Comparison of ENCODE assay signal across 20 mouse cellular contexts in genomic region chr6:77742988-77743387, GRCm38 (mm10).
DNase-seq lines count a peak whose midpoint lies in the region; ATAC-seq and TF ChIP-seq lines count a peak whose summit lies in the region.
"Had no signal": no experiment of that assay in that cellular context is flagged by ENCODE, and none has a peak within 500 bp of the region (broad histone marks: within the 10 kb centered on the region; RNA-seq: fewer than 3 reads in every experiment).

No protein-coding gene starts in this region.

- H3K27me3 ChIP-seq in hindbrain, embryonic 10.5 days (ENCODE audit: insufficient read depth, poor library complexity, severe bottlenecking) = no peaks in the 10 kb centered on the region
- H3K27me3 ChIP-seq in hindbrain, postnatal 0 days (ENCODE audit: insufficient read depth, low read length) = no peaks in the 10 kb centered on the region
- H3K27me3 ChIP-seq in midbrain, embryonic 10.5 days (ENCODE audit: low read depth, poor library complexity, severe bottlenecking) = no peaks in the 10 kb centered on the region
- no peaks in the 10 kb centered on the region for H3K27me3 ChIP-seq in midbrain, embryonic 15.5 days (replicated peaks)
- no peaks in the 10 kb centered on the region for H3K27me3 ChIP-seq in hindbrain, embryonic 14.5 days (ENCODE audit: control insufficient read depth, insufficient read depth, low read length)
- H3K27me3 ChIP-seq: embryonic facial prominence, embryonic 15.5 days; intestine, embryonic 15.5 days; midbrain, embryonic 12.5 days had no signal

- H3K36me3 ChIP-seq in hindbrain, embryonic 10.5 days = no peaks in the 10 kb centered on the region
- H3K36me3 ChIP-seq in hindbrain, postnatal 0 days (ENCODE audit: insufficient read depth, low read length) = no peaks in the 10 kb centered on the region
- H3K36me3 ChIP-seq in midbrain, embryonic 10.5 days = no peaks in the 10 kb centered on the region
- no peaks in the 10 kb centered on the region for H3K36me3 ChIP-seq in midbrain, embryonic 15.5 days (replicated peaks)
- no peaks in the 10 kb centered on the region for H3K36me3 ChIP-seq in hindbrain, embryonic 14.5 days (replicated peaks; ENCODE audit: control insufficient read depth, insufficient read depth)
- H3K36me3 ChIP-seq: embryonic facial prominence, embryonic 15.5 days; heart, embryonic 10.5 days; intestine, embryonic 15.5 days; midbrain, embryonic 12.5 days had no signal

- TF ChIP-seq CTCF in hindbrain, postnatal 0 days (IDR thresholded peaks at IDR 0.05; ENCODE audit: low read depth) = no peak

- no peak overlapping the region for H3K4me3 ChIP-seq in hindbrain, embryonic 10.5 days
- no peak overlapping the region for H3K4me3 ChIP-seq in hindbrain, postnatal 0 days (ENCODE audit: low read length)
- H3K4me3 ChIP-seq in midbrain, embryonic 10.5 days = no peak overlapping the region
- no peak overlapping the region for H3K4me3 ChIP-seq in midbrain, embryonic 15.5 days
- H3K4me3 ChIP-seq in hindbrain, embryonic 14.5 days (replicated peaks; ENCODE audit: low read length) = no peak overlapping the region
- H3K4me3 ChIP-seq: embryonic facial prominence, embryonic 15.5 days; heart, embryonic 10.5 days; intestine, embryonic 15.5 days; layer of hippocampus, adult 2 months; midbrain, embryonic 12.5 days had no signal

- no peak for DNase-seq in hindbrain, embryonic 10.5 days (ENCODE audit: low spot score)
- no peak for DNase-seq in hindbrain, postnatal 0 days (ENCODE audit: low spot score)
- DNase-seq in midbrain, embryonic 10.5 days (ENCODE audit: low spot score) = no peak
- DNase-seq in embryo, embryonic 10.5 days (ENCODE audit: low spot score) = peak; percentile 43
- no peak for DNase-seq in hindbrain, embryonic 14.5 days (ENCODE audit: low spot score)
- no peak for DNase-seq in urinary bladder, postnatal 25 days (ENCODE audit: low spot score)
- DNase-seq in layer of hippocampus, adult 9-11 months = no peak
- DNase-seq: adrenal gland, postnatal 25 days; cerebellum, adult 9-10 months; heart, postnatal 4 days; kidney, postnatal 14 days; layer of hippocampus, postnatal 36 days; right cerebral cortex, postnatal 14 days had no signal

- ATAC-seq in hindbrain, postnatal 0 days = no peak
- ATAC-seq in midbrain, embryonic 15.5 days (replicated peaks) = no peak
- no peak for ATAC-seq in hindbrain, embryonic 14.5 days (ENCODE audit: low FRiP score)
- ATAC-seq: forebrain, embryonic 14.5 days; intestine, embryonic 15.5 days had no signal

- H3K9me3 ChIP-seq in hindbrain, embryonic 10.5 days = no peaks in the 10 kb centered on the region
- H3K9me3 ChIP-seq in hindbrain, postnatal 0 days (ENCODE audit: low read length) = no peaks in the 10 kb centered on the region
- no peaks in the 10 kb centered on the region for H3K9me3 ChIP-seq in midbrain, embryonic 10.5 days (replicated peaks)
- H3K9me3 ChIP-seq in midbrain, embryonic 15.5 days = no peaks in the 10 kb centered on the region
- H3K9me3 ChIP-seq in hindbrain, embryonic 14.5 days (ENCODE audit: control insufficient read depth, low read length) = no peaks in the 10 kb centered on the region
- H3K9me3 ChIP-seq: embryonic facial prominence, embryonic 15.5 days; heart, embryonic 10.5 days; intestine, embryonic 15.5 days; midbrain, embryonic 12.5 days had no signal

- no peak overlapping the region for H3K9ac ChIP-seq in hindbrain, postnatal 0 days (replicated peaks; ENCODE audit: low read length)
- H3K9ac ChIP-seq in midbrain, embryonic 15.5 days = no peak overlapping the region
- H3K9ac ChIP-seq in hindbrain, embryonic 14.5 days = no peak overlapping the region
- H3K9ac ChIP-seq: embryonic facial prominence, embryonic 15.5 days; intestine, embryonic 15.5 days; midbrain, embryonic 12.5 days had no signal

- H3K4me1 ChIP-seq in hindbrain, embryonic 10.5 days (replicated peaks) = peaks cover 41% of the 10 kb centered on the region
- no peaks in the 10 kb centered on the region for H3K4me1 ChIP-seq in hindbrain, postnatal 0 days (ENCODE audit: insufficient read depth, low read length)
- H3K4me1 ChIP-seq in midbrain, embryonic 10.5 days = peaks cover 32% of the 10 kb centered on the region
- peaks cover 9% of the 10 kb centered on the region for H3K4me1 ChIP-seq in midbrain, embryonic 15.5 days
- peaks cover 13% of the 10 kb centered on the region for H3K4me1 ChIP-seq in hindbrain, embryonic 14.5 days (replicated peaks; ENCODE audit: control insufficient read depth, insufficient read depth, low read length)
- H3K4me1 ChIP-seq: embryonic facial prominence, embryonic 15.5 days; heart, embryonic 10.5 days; intestine, embryonic 15.5 days had no signal

- H3K27ac ChIP-seq in hindbrain, embryonic 10.5 days = peak overlapping the region; percentile 50; the same call in 1 of the 2 replicates
- no peak overlapping the region for H3K27ac ChIP-seq in hindbrain, postnatal 0 days
- peak overlapping the region; percentile 42; the same call in 1 of the 2 replicates for H3K27ac ChIP-seq in midbrain, embryonic 10.5 days (replicated peaks)
- H3K27ac ChIP-seq in midbrain, embryonic 15.5 days = no peak overlapping the region
- 0 out of 2 replicates have a peak overlapping the region, but pooled peaks have one; percentile 5 for H3K27ac ChIP-seq in hindbrain, embryonic 14.5 days
- H3K27ac ChIP-seq: embryonic facial prominence, embryonic 15.5 days; heart, embryonic 10.5 days; intestine, embryonic 15.5 days; layer of hippocampus, adult 2 months; midbrain, embryonic 12.5 days had no signal

- no peak overlapping the region for H3K4me2 ChIP-seq in hindbrain, postnatal 0 days (ENCODE audit: low read depth, low read length)
- no peak overlapping the region for H3K4me2 ChIP-seq in midbrain, embryonic 15.5 days
- H3K4me2 ChIP-seq in hindbrain, embryonic 14.5 days (replicated peaks) = no peak overlapping the region
- H3K4me2 ChIP-seq: embryonic facial prominence, embryonic 15.5 days; intestine, embryonic 15.5 days; midbrain, embryonic 12.5 days had no signal

- 35% methylated on average over 1 of the region's 1 CpGs for WGBS in hindbrain, embryonic 10.5 days
- 18% methylated on average over 1 of the region's 1 CpGs for WGBS in hindbrain, postnatal 0 days
- 34% methylated on average over 1 of the region's 1 CpGs for WGBS in midbrain, embryonic 10.5 days
- 22% methylated on average over 1 of the region's 1 CpGs for WGBS in midbrain, embryonic 15.5 days
- WGBS in hindbrain, embryonic 14.5 days = 27% methylated on average over 1 of the region's 1 CpGs

Comparison
In these comparisons a context has a peak if more than half of its experiments do, and no peak if none do; other contexts are left out.
1. H3K27ac ChIP-seq: peak in hindbrain, embryonic 10.5 days (single experiment), midbrain, embryonic 10.5 days (single experiment) and hindbrain, embryonic 14.5 days (single experiment); none in hindbrain, postnatal 0 days (single experiment) and midbrain, embryonic 15.5 days (single experiment).